Mouse (Mus musculus) adrenal gland, postnatal 25 days (tissue): ENCODE results near the gene Ppox. TPM values are rescaled to one million over a fixed set of nuclear protein-coding genes. Genes with fewer than 3 reads are reported as not detected.
"Not testable (repeated sequence)": the region's sequence is repeated elsewhere in the genome, so short reads cannot be mapped to it uniquely, and the experiment has no call there.

Experiments used
- DNase-seq: peaks from one replicate; pipeline ENCODE4 v3.0.0; 2021; ENCODE audit warnings: mixed read lengths
- total RNA-seq: library from RNA; stranded (reverse); gene quantifications from 2 replicates; pipeline ENCODE4 v1.2.3, GENCODE M21; 2021

Ppox gene
- total RNA-seq, 1 experiment from 2014 or later, result 54.7 TPM

- DNase-seq, result not testable (repeated sequence)
These were observed 39.0 kb downstream of the Ppox start for GRCm38 (mm10) chr1:171241952-171242351.

- DNase-seq, result no peak
These were observed 40.1 kb downstream of the Ppox start for GRCm38 (mm10) chr1:171240911-171241310.

- no peak for DNase-seq
These were observed 40.8 kb downstream of the Ppox start for GRCm38 (mm10) chr1:171239992-171240744.

- peak; percentile 71 for DNase-seq
These were observed 42.5 kb downstream of the Ppox start for GRCm38 (mm10) chr1:171238463-171238862.

- no peak for DNase-seq
These were observed 43.5 kb downstream of the Ppox start for GRCm38 (mm10) chr1:171237438-171237837.

- no peak for DNase-seq
These were observed 45.2 kb downstream of the Ppox start for GRCm38 (mm10) chr1:171235791-171236190.

- no peak for DNase-seq
These were observed 46.4 kb downstream of the Ppox start for GRCm38 (mm10) chr1:171234538-171234937.

GRCm38 (mm10) chr1:171234126-171234525 is 46.9 kb downstream of the Ppox start, which contains the start of gene Fcer1g:
TSS of gene Fcer1g (minus strand) at chr1:171234365.
- DNase-seq, result no peak

GRCm38 (mm10) chr1:171232800-171233730 is 47.9 kb downstream of the Ppox start:
- no peak for DNase-seq

GRCm38 (mm10) chr1:171232348-171232747 is 48.6 kb downstream of the Ppox start:
- no peak for DNase-seq

GRCm38 (mm10) chr1:171231844-171232243 is 49.1 kb downstream of the Ppox start:
- no peak for DNase-seq

- no peak for DNase-seq
These were observed 50.8 kb downstream of the Ppox start for GRCm38 (mm10) chr1:171230215-171230614.

- no peak for DNase-seq
These were observed 51.2 kb downstream of the Ppox start for GRCm38 (mm10) chr1:171229750-171230149.

GRCm38 (mm10) chr1:171227879-171228278 is 53.1 kb downstream of the Ppox start:
- no peak for DNase-seq

- no peak for DNase-seq
These were observed 54.2 kb downstream of the Ppox start for GRCm38 (mm10) chr1:171226780-171227179.

Other genes with a start within 250 kb of the Ppox start
- gene Fcgr3, start 216.3 kb downstream of the Ppox start, total RNA-seq, result 5.5 and 7.4 TPM in 2 replicates
- 2.3 and 4.5 TPM in 2 replicates for gene Cfap126, start 167.3 kb downstream of the Ppox start, total RNA-seq
- 372 and 386 TPM in 2 replicates for gene Sdhc, start 130.6 kb downstream of the Ppox start, total RNA-seq
- 0.88 and 2.9 TPM in 2 replicates for gene Mpz, start 130.5 kb downstream of the Ppox start, total RNA-seq
- 36.1 and 37.7 TPM in 2 replicates for gene Pcp4l1, start 84.9 kb downstream of the Ppox start, total RNA-seq
- 3.0 TPM in 1 of 2 replicates, not detected in the other for gene Nr1i3, start 67.2 kb downstream of the Ppox start, total RNA-seq
- gene Tomm40l, start 58.7 kb downstream of the Ppox start, total RNA-seq, result 32.9 and 43.7 TPM in 2 replicates
- 2.1 and 105 TPM in 2 replicates for gene Apoa2, start 56.1 kb downstream of the Ppox start, total RNA-seq
- gene Fcer1g, start 46.8 kb downstream of the Ppox start, total RNA-seq, result 11.1 and 13.7 TPM in 2 replicates
- 0.62 and 0.67 TPM in 2 replicates for gene Adamts4, start 30.8 kb downstream of the Ppox start, total RNA-seq
- gene Ndufs2, start 29.8 kb downstream of the Ppox start, total RNA-seq, result 565 and 662 TPM in 2 replicates
- gene B4galt3, start 10.9 kb downstream of the Ppox start, total RNA-seq, result 36.9 and 38.1 TPM in 2 replicates
- 47.8 and 50.5 TPM in 2 replicates for gene Usp21, start 6.8 kb upstream of the Ppox start, total RNA-seq
- 132 and 151 TPM in 2 replicates for gene Ufc1, start 13.8 kb upstream of the Ppox start, total RNA-seq
- 35.9 and 36.5 TPM in 2 replicates for gene Dedd, start 48.0 kb upstream of the Ppox start, total RNA-seq
- gene Nit1, start 64.5 kb upstream of the Ppox start, total RNA-seq, result 83.2 and 86.9 TPM in 2 replicates
- 140 and 145 TPM in 2 replicates for gene Pfdn2, start 64.5 kb upstream of the Ppox start, total RNA-seq
- gene Klhdc9, start 79.6 kb upstream of the Ppox start, total RNA-seq, result 1.4 and 4.9 TPM in 2 replicates
- 0.12 TPM in 1 of 2 replicates, not detected in the other for gene Nectin4, start 88.9 kb upstream of the Ppox start, total RNA-seq
- gene Arhgap30, start 107.8 kb upstream of the Ppox start, total RNA-seq, result 1.8 and 2.2 TPM in 2 replicates
- gene Usf1, start 130.1 kb upstream of the Ppox start, total RNA-seq, result 62.9 and 95.1 TPM in 2 replicates
- 5.2 and 6.3 TPM in 2 replicates for gene Tstd1, start 137.7 kb upstream of the Ppox start, total RNA-seq
- gene F11r, start 156.3 kb upstream of the Ppox start, total RNA-seq, result 40.1 and 59.7 TPM in 2 replicates
- gene Alyref2, start 222.3 kb upstream of the Ppox start, total RNA-seq, result 9.2 and 11.9 TPM in 2 replicates